Mouse (Mus musculus) B cell, adult 67 days (primary cell): ENCODE results near the gene Gm14443. TPM values are rescaled to one million over a fixed set of nuclear protein-coding genes. Genes with fewer than 3 reads are reported as not detected.

ENCODE experiments used
- total RNA-seq, 2 experiments: library from RNA; stranded (reverse); gene quantifications; 4 replicates each; pipeline ENCODE4 v1.2.4; 2023

Gene Gm14443
- total RNA-seq: under 1 TPM; 0.20 to 0.30 TPM

GRCm38 (mm10) chr2:175175401-175176180 lies at the start of gene Gm14443:
Gm14443 (minus strand) TSS chr2:175175871.

GRCm38 (mm10) chr2:175206732-175207131 lies 31.1 kb upstream of the Gm14443 start, which contains the start of gene Gm14391:
Gm14391 (minus strand) TSS chr2:175206917.

GRCm38 (mm10) chr2:175141993-175142295 lies 33.7 kb downstream of the Gm14443 start, which contains the start of gene Gm14399:
Gm14399 (minus strand) TSS chr2:175142012.

Other genes starting within 250 kb of the Gm14443 start
- gene Gm14444, start 165.6 kb downstream of the Gm14443 start, total RNA-seq: not detected
- gene Gm14393, start 108.1 kb downstream of the Gm14443 start, total RNA-seq: not detected
- gene Gm14399, start 33.9 kb downstream of the Gm14443 start, total RNA-seq: 1 to 10 TPM; 1.5 to 1.9 TPM
- gene Gm14391, start 31.0 kb upstream of the Gm14443 start, total RNA-seq: 10 to 100 TPM; 14.5 to 22.2 TPM
- gene Gm14440, start 99.3 kb upstream of the Gm14443 start, total RNA-seq: 1 to 10 TPM; 2.1 to 2.5 TPM
- gene Gm4631, start 162.3 kb upstream of the Gm14443 start, total RNA-seq: 10 to 100 TPM in 1 of 2 experiments, 1 to 10 TPM in 1; 9.0 to 10.6 TPM
- gene Zfp968, start 196.6 kb upstream of the Gm14443 start, total RNA-seq: 1 to 10 TPM in 1 of 2 experiments, not detected in 1; 2.8 TPM